Mouse (Mus musculus): ENCODE measurements around the gene Krt80.

Krt80 gene

DNA sequence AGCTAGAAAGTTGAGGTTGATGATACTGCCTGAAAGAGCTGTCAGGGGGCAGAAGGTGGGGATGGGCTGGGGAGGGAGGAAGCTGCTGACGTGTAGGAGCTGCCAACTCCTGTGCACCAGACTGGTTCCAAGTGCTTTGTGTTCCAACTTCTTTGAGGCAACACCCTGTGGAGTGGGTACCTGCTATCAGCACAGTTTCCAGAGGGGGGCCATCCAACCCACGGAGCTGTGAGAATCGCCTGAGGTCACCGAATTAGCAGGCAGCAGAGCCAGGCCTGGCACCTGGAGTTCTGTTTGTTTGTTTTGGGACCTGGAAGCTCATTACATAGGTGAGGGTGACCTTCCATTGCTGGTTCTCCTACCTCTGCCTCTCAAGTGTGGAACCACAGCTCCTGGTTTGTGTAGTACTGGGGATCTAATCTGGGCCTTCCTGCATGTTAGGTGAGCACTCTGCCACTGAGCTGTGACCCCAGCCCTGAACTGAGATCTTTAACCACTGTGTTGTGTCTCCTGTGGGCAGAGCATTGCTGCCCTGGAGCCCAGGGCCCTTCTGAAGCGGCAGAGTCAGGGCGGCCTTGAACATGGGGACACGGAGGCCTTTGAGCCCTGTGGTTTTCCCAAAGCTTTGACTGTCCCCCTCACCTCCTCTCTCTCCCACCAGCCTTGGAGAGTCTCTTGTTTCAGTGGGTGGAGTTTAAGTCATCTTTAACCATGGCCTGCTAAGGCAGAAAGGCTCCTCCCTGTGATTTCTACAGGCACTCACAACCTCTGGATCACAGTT is 4.9 kb downstream of the Krt80 start:
- peaks cover 38% of the 10 kb centered on the region for H3K4me1 ChIP-seq (replicated peaks; ENCODE audit: low read depth, low read length)
- H3K9me3 ChIP-seq (ENCODE audit: low read length) = peaks cover 5% of the 10 kb centered on the region
- H3K4me3 ChIP-seq (replicated peaks; ENCODE audit: low read length) = no peak overlapping the region
- TF ChIP-seq CTCF (conservative IDR thresholded peaks at IDR 0.05; ENCODE audit: low read length) = no peak
- TF ChIP-seq NANOG (IDR thresholded peaks at IDR 0.05; ENCODE audit: borderline replicate concordance, low read length) = no peak
- no peak for TF ChIP-seq POU5F1 (IDR thresholded peaks at IDR 0.05; ENCODE audit: borderline replicate concordance, low read length)
- peaks cover 25% of the 10 kb centered on the region for H3K27me3 ChIP-seq (ENCODE audit: insufficient read depth, low read length)
- H3K36me3 ChIP-seq (ENCODE audit: insufficient read depth, low read length) = no peaks in the 10 kb centered on the region

DNA sequence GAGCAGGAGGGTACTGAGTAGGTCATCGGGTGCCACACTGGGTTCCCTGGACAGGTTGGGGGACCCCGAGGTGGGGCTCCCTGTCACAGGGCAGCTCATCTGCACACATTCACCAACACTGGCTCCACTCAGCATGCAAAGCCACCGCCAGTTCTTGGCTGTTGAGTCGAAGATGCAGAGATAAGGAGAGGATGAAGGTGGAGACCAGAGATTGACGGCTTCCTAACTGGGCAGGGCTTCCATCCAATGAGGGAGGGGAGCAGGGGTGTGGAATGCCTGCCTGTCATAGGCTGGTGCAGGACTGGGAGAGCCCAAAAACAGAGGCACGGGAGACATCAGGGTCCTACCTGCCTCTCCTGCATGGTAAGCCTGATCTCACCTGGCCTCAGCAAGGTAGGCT is 5.5 kb downstream of the Krt80 start:
- no peak overlapping the region for H3K4me3 ChIP-seq (replicated peaks; ENCODE audit: low read length)
- H3K36me3 ChIP-seq (ENCODE audit: insufficient read depth, low read length) = no peaks in the 10 kb centered on the region
- peaks cover 31% of the 10 kb centered on the region for H3K4me1 ChIP-seq (replicated peaks; ENCODE audit: low read depth, low read length)
- H3K9me3 ChIP-seq (ENCODE audit: low read length) = peaks cover 9% of the 10 kb centered on the region
- TF ChIP-seq CTCF (conservative IDR thresholded peaks at IDR 0.05; ENCODE audit: low read length) (no peak), NANOG (IDR thresholded peaks at IDR 0.05; ENCODE audit: borderline replicate concordance, low read length) (no peak), POU5F1 (IDR thresholded peaks at IDR 0.05; ENCODE audit: borderline replicate concordance, low read length) (no peak)
- H3K27me3 ChIP-seq (ENCODE audit: insufficient read depth, low read length) = peaks cover 28% of the 10 kb centered on the region

- Histone ChIP-seq H3K9me3 (ENCODE audit: low read length) (peaks cover 9% of the 10 kb centered on the region), H3K4me1 (replicated peaks; ENCODE audit: low read depth, low read length) (peaks cover 27% of the 10 kb centered on the region), H3K36me3 (ENCODE audit: insufficient read depth, low read length) (no peaks in the 10 kb centered on the region), H3K27me3 (ENCODE audit: insufficient read depth, low read length) (peaks cover 28% of the 10 kb centered on the region), H3K4me3 (replicated peaks; ENCODE audit: low read length) (no peak overlapping the region)
- no peak for TF ChIP-seq POU5F1 (IDR thresholded peaks at IDR 0.05; ENCODE audit: borderline replicate concordance, low read length)
- TF ChIP-seq CTCF (conservative IDR thresholded peaks at IDR 0.05; ENCODE audit: low read length) = no peak
- TF ChIP-seq NANOG (IDR thresholded peaks at IDR 0.05; ENCODE audit: borderline replicate concordance, low read length) = no peak
Measured at GRCm38 (mm10) chr15:101363933-101364332, 6.0 kb downstream of the Krt80 start.

- TF ChIP-seq POU5F1 (IDR thresholded peaks at IDR 0.05; ENCODE audit: borderline replicate concordance, low read length) (no peak), NANOG (IDR thresholded peaks at IDR 0.05; ENCODE audit: borderline replicate concordance, low read length) (no peak), CTCF (conservative IDR thresholded peaks at IDR 0.05; ENCODE audit: low read length) (no peak)
- no peaks in the 10 kb centered on the region for H3K36me3 ChIP-seq (ENCODE audit: insufficient read depth, low read length)
Measured at GRCm38 (mm10) chr15:101362393-101363010, 7.5 kb downstream of the Krt80 start.

GRCm38 (mm10) chr15:101355382-101355786 is 14.6 kb downstream of the Krt80 start:
- no peak for TF ChIP-seq NANOG (IDR thresholded peaks at IDR 0.05; ENCODE audit: borderline replicate concordance, low read length)
- TF ChIP-seq POU5F1 (IDR thresholded peaks at IDR 0.05; ENCODE audit: borderline replicate concordance, low read length) = no peak
- no peak for TF ChIP-seq CTCF (conservative IDR thresholded peaks at IDR 0.05; ENCODE audit: low read length)
- Histone ChIP-seq H3K4me3 (replicated peaks; ENCODE audit: low read length) (no peak overlapping the region), H3K4me1 (replicated peaks; ENCODE audit: low read depth, low read length) (0 out of 2 replicates have a peak, but pooled peaks cover 8% of the 10 kb centered on the region), H3K27me3 (ENCODE audit: insufficient read depth, low read length) (peaks cover 31% of the 10 kb centered on the region), H3K9me3 (ENCODE audit: low read length) (peaks cover 7% of the 10 kb centered on the region), H3K36me3 (ENCODE audit: insufficient read depth, low read length) (no peaks in the 10 kb centered on the region)

More at GRCm38 (mm10) chr15:101362393-101363010, 7.5 kb downstream of the Krt80 start:
- H3K4me3 ChIP-seq (replicated peaks; ENCODE audit: low read length) = no peak overlapping the region
- peaks cover 28% of the 10 kb centered on the region for H3K27me3 ChIP-seq (ENCODE audit: insufficient read depth, low read length)
- peaks cover 27% of the 10 kb centered on the region for H3K4me1 ChIP-seq (replicated peaks; ENCODE audit: low read depth, low read length)
- peaks cover 9% of the 10 kb centered on the region for H3K9me3 ChIP-seq (ENCODE audit: low read length)

DNA sequence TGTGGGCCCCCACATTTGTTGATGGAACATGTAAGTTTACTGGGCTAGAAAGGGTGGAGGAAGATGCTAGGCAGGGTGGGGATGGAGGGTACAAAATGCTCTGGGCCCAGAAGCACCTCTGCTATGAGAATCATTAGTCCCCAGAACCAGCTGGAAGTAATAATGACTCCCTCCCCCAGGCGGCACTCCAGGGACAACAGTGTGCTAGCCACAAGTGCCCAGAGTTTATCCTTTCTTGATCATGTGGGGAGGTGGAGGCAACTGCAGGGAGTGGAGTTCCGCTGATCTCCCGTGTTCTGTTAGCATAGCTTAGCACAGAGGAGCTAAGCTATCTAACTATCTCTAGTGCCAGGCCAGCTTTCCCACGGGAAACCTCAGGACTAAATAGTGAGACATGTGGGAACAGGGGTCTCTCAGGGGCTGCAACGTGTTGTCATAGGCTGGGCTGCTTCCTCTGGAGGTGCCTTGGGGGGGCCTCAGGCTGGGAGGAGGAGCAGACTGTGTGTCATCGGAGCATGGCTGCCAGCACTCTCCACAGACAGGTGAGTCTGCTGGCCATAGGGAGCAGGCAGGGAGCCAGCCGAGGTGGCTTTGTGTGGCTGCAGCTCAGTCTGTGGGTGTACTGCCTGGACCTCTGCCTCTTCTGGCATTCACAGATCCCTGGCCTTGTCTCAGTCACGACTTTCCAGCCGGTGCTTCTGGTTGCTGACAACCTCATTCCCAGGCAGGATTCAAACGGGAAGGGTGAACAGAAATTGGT is 17.1 kb downstream of the Krt80 start:
- Histone ChIP-seq H3K4me1 (replicated peaks; ENCODE audit: low read depth, low read length) (0 out of 2 replicates have a peak, but pooled peaks cover 8% of the 10 kb centered on the region), H3K36me3 (ENCODE audit: insufficient read depth, low read length) (no peaks in the 10 kb centered on the region), H3K4me3 (replicated peaks; ENCODE audit: low read length) (no peak overlapping the region), H3K9me3 (ENCODE audit: low read length) (peaks cover under 1% of the 10 kb centered on the region; the same call in 1 of the 2 replicates), H3K27me3 (ENCODE audit: insufficient read depth, low read length) (peaks cover 37% of the 10 kb centered on the region)
- TF ChIP-seq POU5F1 (IDR thresholded peaks at IDR 0.05; ENCODE audit: borderline replicate concordance, low read length) = no peak
- no peak for TF ChIP-seq NANOG (IDR thresholded peaks at IDR 0.05; ENCODE audit: borderline replicate concordance, low read length)
- no peak for TF ChIP-seq CTCF (conservative IDR thresholded peaks at IDR 0.05; ENCODE audit: low read length)

- H3K4me1 ChIP-seq (replicated peaks; ENCODE audit: low read depth, low read length) = 0 out of 2 replicates have a peak, but pooled peaks cover 8% of the 10 kb centered on the region
- peaks cover 37% of the 10 kb centered on the region for H3K27me3 ChIP-seq (ENCODE audit: insufficient read depth, low read length)
- no peak overlapping the region for H3K4me3 ChIP-seq (replicated peaks; ENCODE audit: low read length)
- no peaks in the 10 kb centered on the region for H3K36me3 ChIP-seq (ENCODE audit: insufficient read depth, low read length)
- peaks cover 5% of the 10 kb centered on the region; the same call in 1 of the 2 replicates for H3K9me3 ChIP-seq (ENCODE audit: low read length)
- no peak for TF ChIP-seq NANOG (IDR thresholded peaks at IDR 0.05; ENCODE audit: borderline replicate concordance, low read length)
- TF ChIP-seq POU5F1 (IDR thresholded peaks at IDR 0.05; ENCODE audit: borderline replicate concordance, low read length) = no peak
- no peak for TF ChIP-seq CTCF (conservative IDR thresholded peaks at IDR 0.05; ENCODE audit: low read length)
Measured at GRCm38 (mm10) chr15:101352047-101352446, 17.9 kb downstream of the Krt80 start.

All from E14TG2a.4 (cell line).